Mouse (Mus musculus): ENCODE results near the gene Disp1.

The Disp1 gene

DNA sequence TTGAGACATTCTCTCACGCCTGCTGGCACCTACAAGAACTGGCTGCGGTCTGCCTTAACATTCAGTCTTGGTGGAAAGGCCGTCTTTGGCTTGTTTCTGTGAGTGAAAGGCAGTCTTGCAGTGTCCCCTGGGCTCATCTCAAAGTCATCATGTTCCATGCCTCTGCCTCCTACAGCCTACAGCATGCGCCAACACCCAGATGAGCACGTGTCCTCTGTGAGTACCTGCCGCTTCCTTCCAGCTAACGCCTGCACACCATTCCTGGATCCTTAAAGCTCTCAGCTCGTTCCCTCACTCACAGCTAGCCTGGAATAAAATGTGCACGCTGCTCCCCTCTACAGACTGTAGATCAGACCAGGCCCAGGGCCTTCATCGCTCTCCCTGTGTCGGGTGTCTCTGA lies 60.3 kb downstream of the Disp1 start:
- DNase-seq (ENCODE audit: low spot score), result no peak

GRCm38 (mm10) chr1:183160188-183160587 lies 61.1 kb downstream of the Disp1 start:
- DNase-seq (ENCODE audit: low spot score), result no peak

DNA sequence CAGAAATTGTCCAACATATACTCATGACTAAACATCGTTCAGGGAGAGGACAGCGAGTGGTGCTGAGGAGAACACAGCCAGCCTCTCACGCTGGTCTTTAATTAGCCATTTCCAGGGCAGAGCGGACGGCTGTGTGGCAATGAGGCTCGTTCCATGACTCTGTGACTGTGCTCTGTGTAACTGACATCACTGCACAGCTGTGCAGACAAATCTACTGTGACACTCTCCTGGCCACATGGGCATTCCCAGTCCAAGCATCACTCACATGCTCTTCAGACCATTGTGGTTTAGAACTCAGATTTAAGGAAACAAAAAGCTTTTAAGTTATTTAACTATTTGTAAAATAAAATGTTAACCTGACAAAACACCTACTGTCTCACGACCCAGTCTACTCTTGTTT lies 62.1 kb downstream of the Disp1 start:
- DNase-seq (ENCODE audit: low spot score), result no peak

- no peak for DNase-seq (ENCODE audit: low spot score)
Measured at GRCm38 (mm10) chr1:183155600-183155999, 65.7 kb downstream of the Disp1 start.

GRCm38 (mm10) chr1:183154296-183155204 lies 66.8 kb downstream of the Disp1 start:
- DNase-seq (ENCODE audit: low spot score), result no peak

- DNase-seq (ENCODE audit: low spot score), result no peak
Measured at GRCm38 (mm10) chr1:183153354-183153753, 68.0 kb downstream of the Disp1 start.

DNA sequence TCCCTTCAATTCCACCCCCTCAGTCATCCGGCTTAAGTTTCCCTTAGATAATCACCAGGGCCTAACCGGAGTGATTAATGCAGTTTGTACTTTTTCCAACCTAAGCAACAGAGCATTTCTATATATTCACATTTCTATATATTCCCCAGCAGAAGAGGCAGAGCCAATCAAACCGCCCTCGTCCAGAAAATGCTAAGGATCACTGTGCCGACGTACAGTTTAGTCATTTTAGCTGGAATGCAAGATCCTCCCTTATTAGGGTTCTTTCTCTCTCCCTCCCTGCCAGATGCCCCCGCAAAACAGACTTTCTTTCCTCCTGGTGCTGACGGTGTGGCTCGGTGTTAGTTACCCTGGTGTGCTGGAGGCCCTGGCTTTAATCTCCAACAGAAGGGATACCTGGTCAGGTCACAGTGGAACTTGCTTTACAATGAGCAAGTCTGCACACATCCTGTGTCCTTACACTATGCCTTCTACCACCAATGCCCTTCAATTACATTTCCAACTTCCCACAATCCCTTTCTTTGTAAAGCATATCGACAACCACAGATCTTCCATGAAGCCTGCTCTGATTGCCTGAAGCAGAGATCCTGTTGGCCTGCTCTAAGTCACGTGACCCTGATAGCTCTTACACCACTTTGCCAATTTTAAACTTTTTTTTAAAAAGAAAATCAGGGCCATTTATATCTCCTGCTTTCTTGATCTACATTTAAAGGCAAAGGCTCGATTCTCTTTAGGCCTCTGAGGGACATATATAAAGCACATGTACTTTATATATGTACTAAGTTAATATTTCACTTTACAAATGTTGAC lies 69.6 kb downstream of the Disp1 start:
- DNase-seq (ENCODE audit: low spot score), result no peak

GRCm38 (mm10) chr1:183150379-183150840 lies 70.9 kb downstream of the Disp1 start:
- DNase-seq (ENCODE audit: low spot score), result no peak

GRCm38 (mm10) chr1:183149571-183150105 lies 71.7 kb downstream of the Disp1 start:
- DNase-seq (ENCODE audit: low spot score), result no peak

DNA sequence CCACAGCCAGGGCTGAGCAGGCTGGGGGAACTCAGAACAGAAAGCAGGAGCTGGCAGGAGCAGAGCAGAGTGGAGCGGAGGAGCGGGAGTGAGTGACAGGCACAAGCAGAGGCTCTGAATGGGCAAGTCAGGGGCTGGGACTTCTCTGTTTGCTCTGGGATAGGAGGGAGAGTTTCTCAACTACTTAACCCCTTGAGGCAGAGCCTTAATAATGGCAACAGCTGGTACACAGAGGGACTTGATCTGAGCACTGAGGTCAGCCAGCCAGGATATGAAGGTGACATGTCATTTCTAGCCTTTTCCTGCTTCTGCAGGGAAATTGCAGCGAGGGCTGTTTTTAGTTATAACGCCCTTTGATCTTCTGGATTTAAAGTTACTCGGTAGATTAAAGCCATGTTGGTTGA lies 73.9 kb downstream of the Disp1 start:
- no peak for DNase-seq (ENCODE audit: low spot score)

DNA sequence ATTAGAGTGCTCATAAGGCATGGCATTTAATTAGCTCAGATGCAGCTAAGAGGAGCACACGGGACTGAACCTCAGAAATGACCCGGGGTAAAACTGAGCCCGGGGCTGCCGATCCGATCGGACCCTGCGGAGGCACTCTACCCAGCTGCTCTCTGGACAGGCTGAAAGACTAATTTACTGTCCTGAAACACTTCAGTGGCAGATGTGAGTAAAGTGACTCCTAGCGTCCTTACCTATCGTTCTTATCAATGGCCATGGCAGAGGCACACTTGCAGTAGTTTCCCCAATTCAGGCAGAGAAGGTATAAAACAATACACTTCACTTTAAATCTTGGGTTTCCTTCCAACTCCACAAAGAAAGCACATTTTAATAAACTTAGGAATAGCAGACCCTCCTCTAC lies 74.5 kb downstream of the Disp1 start:
- DNase-seq (ENCODE audit: low spot score), result no peak

DNA sequence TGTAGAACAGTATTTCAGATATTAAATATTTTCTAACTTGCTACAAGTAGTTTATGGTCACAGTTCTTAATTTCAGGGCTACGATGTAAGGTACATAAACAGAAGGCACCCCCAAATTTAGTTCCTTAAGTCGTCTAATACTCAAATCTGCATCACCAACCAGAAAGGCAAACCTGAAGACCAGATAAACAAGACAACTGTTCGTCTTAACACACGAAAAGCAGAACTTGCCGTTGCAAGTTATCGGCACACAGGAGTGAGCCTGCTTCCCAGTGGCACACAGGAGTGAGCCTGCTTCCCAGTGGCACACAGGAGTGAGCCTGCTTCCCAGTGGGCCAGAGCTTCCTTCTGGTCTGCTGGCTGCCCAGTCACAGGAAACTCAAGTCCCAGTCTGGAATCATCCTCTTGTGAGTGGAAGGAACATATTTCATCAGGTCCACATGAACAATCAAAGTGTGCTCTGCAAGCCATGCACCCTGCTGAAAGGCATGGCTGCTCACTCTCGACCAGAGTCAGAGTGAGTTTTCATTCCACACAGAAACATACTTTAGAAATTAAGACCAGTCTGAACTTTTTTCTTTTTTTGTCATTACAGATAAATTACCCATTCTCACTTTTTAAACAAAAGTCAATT lies 75.1 kb downstream of the Disp1 start:
- no peak for DNase-seq (ENCODE audit: low spot score)

GRCm38 (mm10) chr1:183144602-183145205 lies 76.6 kb downstream of the Disp1 start:
- no peak for DNase-seq (ENCODE audit: low spot score)

- DNase-seq (ENCODE audit: low spot score), result no peak
Measured at GRCm38 (mm10) chr1:183143246-183143645, 78.1 kb downstream of the Disp1 start.

DNA sequence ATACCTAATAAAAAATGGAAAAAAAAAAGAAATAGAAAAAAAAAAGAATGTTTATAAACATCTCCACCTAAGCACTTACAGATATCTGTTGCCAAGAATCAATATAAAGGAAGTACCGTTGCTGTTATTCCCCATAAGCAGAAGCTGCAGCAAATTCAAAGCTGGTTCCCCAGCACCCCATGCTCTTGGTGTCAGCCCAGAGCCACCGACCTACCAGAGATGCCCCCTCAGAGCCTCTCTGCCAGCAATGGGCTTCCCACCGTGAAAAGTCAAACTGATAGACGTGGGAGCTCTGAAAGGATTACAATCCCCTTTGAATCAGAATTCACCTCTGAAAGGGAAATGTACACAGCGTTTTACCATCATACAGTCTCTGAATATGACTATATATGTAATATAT lies 78.8 kb downstream of the Disp1 start:
- no peak for DNase-seq (ENCODE audit: low spot score)

DNA sequence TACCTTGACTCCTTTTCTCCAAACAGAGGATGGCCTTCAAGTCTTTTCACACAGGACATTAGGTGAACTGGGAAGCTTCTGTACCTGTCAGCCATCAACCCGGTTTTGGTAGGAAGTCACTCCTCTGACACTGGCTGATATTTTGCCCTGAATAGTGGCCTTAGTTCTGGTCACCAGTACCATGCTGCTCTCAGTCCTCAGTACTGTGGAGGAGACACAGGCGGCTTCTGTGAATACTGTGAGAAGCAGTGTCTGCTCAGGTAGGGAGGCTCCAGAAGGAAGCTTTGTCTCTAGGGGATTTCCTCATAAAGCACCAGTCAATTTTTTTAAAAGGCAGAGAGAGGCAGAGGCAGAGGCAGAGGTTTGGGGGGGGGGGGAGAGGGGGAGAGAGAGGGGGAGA lies 80.0 kb downstream of the Disp1 start:
- DNase-seq (ENCODE audit: low spot score), result no peak

- no peak for DNase-seq (ENCODE audit: low spot score)
Measured at GRCm38 (mm10) chr1:183140511-183141268, 80.6 kb downstream of the Disp1 start.

DNA sequence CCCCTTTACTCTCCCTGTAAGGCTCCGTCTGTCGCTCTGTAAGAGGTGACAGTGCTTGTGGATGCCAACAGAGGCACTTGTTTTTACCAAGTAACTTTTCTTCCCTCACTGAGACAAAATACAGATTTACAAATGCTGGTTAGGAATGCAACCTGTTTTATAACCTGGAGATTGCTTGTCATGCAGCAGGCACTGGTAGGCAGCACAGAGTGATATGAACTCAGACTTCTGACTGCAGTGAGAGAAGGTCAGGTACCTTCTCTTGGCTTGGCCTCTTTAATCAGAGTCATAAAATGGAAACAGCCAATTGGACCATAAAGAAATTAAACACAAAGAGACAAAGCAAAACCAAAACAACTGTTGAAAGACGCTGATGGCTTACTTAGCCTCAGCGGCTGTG lies 83.2 kb downstream of the Disp1 start:
- DNase-seq (ENCODE audit: low spot score), result no peak

DNA sequence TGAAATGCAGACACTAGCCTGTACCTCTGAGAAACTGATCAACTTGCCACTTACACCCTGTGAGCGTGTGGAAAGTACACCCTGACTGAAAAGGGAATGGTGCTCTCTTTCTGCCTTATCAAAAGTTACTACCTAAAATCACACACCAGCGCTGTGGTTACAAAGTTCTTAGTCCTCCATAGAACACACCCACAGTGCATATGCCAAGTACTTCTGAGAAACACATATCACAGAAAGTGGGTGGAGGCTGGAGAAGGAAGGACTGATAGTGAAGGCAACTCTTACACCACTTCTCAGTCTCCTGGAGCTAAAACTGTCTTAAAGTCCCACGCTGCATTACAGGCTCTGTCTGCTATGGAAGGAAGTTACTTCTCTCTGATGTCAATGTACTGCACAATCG lies 86.9 kb downstream of the Disp1 start:
- peak; percentile 66 for DNase-seq (ENCODE audit: low spot score)

DNA sequence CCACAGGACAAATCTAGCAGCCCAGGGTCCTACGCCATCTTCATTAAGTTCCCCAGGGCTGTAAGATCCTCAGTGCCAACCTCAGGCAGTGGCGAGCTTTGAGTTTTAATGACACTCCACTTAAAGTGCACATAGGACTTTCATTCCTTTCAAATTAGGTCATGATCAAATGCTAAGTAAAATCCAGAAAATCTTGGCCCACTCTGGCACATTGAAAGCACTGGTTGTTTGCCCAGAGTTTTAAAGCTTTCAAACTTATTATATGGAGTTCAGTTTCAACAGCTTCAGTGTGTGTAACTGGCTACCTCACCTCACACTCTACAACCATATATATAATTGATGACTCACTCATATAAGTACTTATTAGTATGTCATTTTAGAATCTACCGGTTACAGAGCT lies 87.9 kb downstream of the Disp1 start:
- no peak for DNase-seq (ENCODE audit: low spot score)

GRCm38 (mm10) chr1:183127246-183127645 lies 94.1 kb downstream of the Disp1 start:
- no peak for DNase-seq (ENCODE audit: low spot score)

All from c-Kit-positive CD71-positive TER-119-positive erythroid progenitor cells, embryonic 14.5 days (primary cell).